Mouse (Mus musculus) forebrain, embryonic 14.5 days (tissue): ENCODE measurements around the gene Avpr1a. TPM values are rescaled to one million over a fixed set of nuclear protein-coding genes. Genes with fewer than 3 reads are reported as not detected.

Experiments used
- ATAC-seq: fragments of 200-750 bp; cut with Nextera tagmentation; 2 replicates; pipeline ENCODE4 v1.8.0; 2017; ENCODE audit warnings: mild to moderate bottlenecking, moderate library complexity
- DNase-seq: peaks from one replicate; pipeline ENCODE4 v3.0.0-alpha.2; 2015; ENCODE audit warnings: low spot score
- H3K27ac ChIP-seq: fragments of 300-500 bp; sonication (generic); 2 replicates; pipeline ENCODE4 v1.5.1; 2014; ENCODE audit warnings: low read depth, mild to moderate bottlenecking, control low read depth, low read length, moderate library complexity
- H3K27me3 ChIP-seq: fragments of 300-500 bp; sonication (generic); replicated peaks from 2 replicates; pipeline ENCODE4 v1.6.1; 2014; ENCODE audit warnings: low read length, control low read depth, mixed read lengths; ENCODE audit not compliant: control insufficient read depth, insufficient read depth
- H3K36me3 ChIP-seq: fragments of 300-500 bp; sonication (generic); 2 replicates; pipeline ENCODE4 v1.6.1; 2014; ENCODE audit warnings: low read length, control low read depth; ENCODE audit not compliant: control insufficient read depth, insufficient read depth
- H3K4me1 ChIP-seq: fragments of 300-500 bp; sonication (generic); 2 replicates; pipeline ENCODE4 v1.6.1; 2014; ENCODE audit warnings: antibody characterized with exemption, low read length, control low read depth; ENCODE audit not compliant: control insufficient read depth, insufficient read depth
- H3K4me2 ChIP-seq: fragments of 300-500 bp; sonication (generic); 2 replicates; pipeline ENCODE4 v1.6.1; 2014; ENCODE audit warnings: mild to moderate bottlenecking, control low read depth, low read length
- H3K4me3 ChIP-seq: fragments of 300-500 bp; sonication (generic); 2 replicates; pipeline ENCODE4 v1.5.1; 2014; ENCODE audit warnings: low read depth, low read length, control low read depth
- H3K9ac ChIP-seq: fragments of 300-500 bp; sonication (generic); 2 replicates; pipeline ENCODE4 v1.6.1; 2014; ENCODE audit warnings: mild to moderate bottlenecking, low read length, control low read depth, moderate library complexity
- H3K9me3 ChIP-seq: fragments of 300-500 bp; sonication (generic); replicated peaks from 2 replicates; pipeline ENCODE4 v1.6.1; 2016; ENCODE audit warnings: low read length, control low read depth, mixed read lengths; ENCODE audit not compliant: control insufficient read depth
- WGBS: fragments of 180-500 bp; shearing (Covaris S2); extraction: QIAGEN DNeasy Blood & Tissue Kit; methylation state at CpG from one replicate; pipeline ENCODE4 v1.1.7; 2014; 5-methylcytosine and 5-hydroxymethylcytosine counted together
- polyA plus RNA-seq: library from polyadenylated mRNA; unstranded; fragments of >200 nt; fragmentation: Nextera tagmentation; extraction: Ambion mirVana; gene quantifications from 2 replicates; pipeline ENCODE4 v1.2.1, GENCODE M21; 2014

Gene Avpr1a
- polyA plus RNA-seq, 1 experiment from 2014 or later = 0.80 TPM

- no peaks in the 10 kb centered on the region for H3K9me3 ChIP-seq
- no peak overlapping the region for H3K4me2 ChIP-seq
- H3K9ac ChIP-seq = no peak overlapping the region
- DNase-seq = no peak
- no peaks in the 10 kb centered on the region for H3K36me3 ChIP-seq
- H3K4me1 ChIP-seq = peaks cover 7% of the 10 kb centered on the region; the same call in 1 of the 2 replicates
- no peak for ATAC-seq
- no peak overlapping the region for H3K4me3 ChIP-seq
- peaks cover 26% of the 10 kb centered on the region for H3K27me3 ChIP-seq
- no peak overlapping the region for H3K27ac ChIP-seq
Measured at GRCm38 (mm10) chr10:122449856-122450255, 1.6 kb downstream of the Avpr1a start.

GRCm38 (mm10) chr10:122453466-122453865, 5.2 kb downstream of the Avpr1a start:
- no peak overlapping the region for H3K4me2 ChIP-seq
- no peak overlapping the region for H3K4me3 ChIP-seq
- 76% methylated on average over 3 of the region's 3 CpGs for WGBS
- no peak overlapping the region for H3K9ac ChIP-seq
- H3K9me3 ChIP-seq = no peaks in the 10 kb centered on the region
- no peak for ATAC-seq
- peaks cover 15% of the 10 kb centered on the region for H3K27me3 ChIP-seq
- no peak for DNase-seq
- H3K4me1 ChIP-seq = peaks cover 4% of the 10 kb centered on the region; the same call in 1 of the 2 replicates
- H3K27ac ChIP-seq = no peak overlapping the region
- H3K36me3 ChIP-seq = no peaks in the 10 kb centered on the region

GRCm38 (mm10) chr10:122455793-122456192, 7.5 kb downstream of the Avpr1a start:
- Histone ChIP-seq H3K9me3 (no peaks in the 10 kb centered on the region), H3K4me1 (no peaks in the 10 kb centered on the region), H3K4me2 (no peak overlapping the region), H3K27ac (no peak overlapping the region), H3K27me3 (0 out of 2 replicates have a peak, but pooled peaks cover 3% of the 10 kb centered on the region), H3K36me3 (no peaks in the 10 kb centered on the region), H3K4me3 (no peak overlapping the region), H3K9ac (no peak overlapping the region)
- no peak for ATAC-seq
- WGBS = 92% methylated on average over 11 of the region's 11 CpGs
- DNase-seq = no peak

- H3K4me2 ChIP-seq = no peak overlapping the region
- DNase-seq (no peak), ATAC-seq (no peak)
- no peaks in the 10 kb centered on the region for H3K27me3 ChIP-seq
- H3K4me1 ChIP-seq = no peaks in the 10 kb centered on the region
- H3K27ac ChIP-seq = no peak overlapping the region
- 84% methylated on average over 5 of the region's 5 CpGs for WGBS
- no peaks in the 10 kb centered on the region for H3K36me3 ChIP-seq
- H3K4me3 ChIP-seq = no peak overlapping the region
- H3K9ac ChIP-seq = no peak overlapping the region
- no peaks in the 10 kb centered on the region for H3K9me3 ChIP-seq
Measured at GRCm38 (mm10) chr10:122476846-122477245, 28.5 kb downstream of the Avpr1a start.

GRCm38 (mm10) chr10:122498551-122498950, 50.3 kb downstream of the Avpr1a start:
- H3K27ac ChIP-seq = no peak overlapping the region
- no peak overlapping the region for H3K4me3 ChIP-seq
- H3K4me1 ChIP-seq = peaks cover 6% of the 10 kb centered on the region; the same call in 1 of the 2 replicates
- no peaks in the 10 kb centered on the region for H3K27me3 ChIP-seq
- H3K9ac ChIP-seq = no peak overlapping the region
- no peaks in the 10 kb centered on the region for H3K36me3 ChIP-seq
- no peaks in the 10 kb centered on the region for H3K9me3 ChIP-seq
- 19% methylated on average over 2 of the region's 2 CpGs for WGBS
- no peak overlapping the region for H3K4me2 ChIP-seq
- DNase-seq = no peak
- ATAC-seq = no peak

- H3K9me3 ChIP-seq = no peaks in the 10 kb centered on the region
- H3K4me1 ChIP-seq = peaks cover 6% of the 10 kb centered on the region; the same call in 1 of the 2 replicates
- H3K4me2 ChIP-seq = no peak overlapping the region
- H3K9ac ChIP-seq = no peak overlapping the region
- H3K4me3 ChIP-seq = no peak overlapping the region
- H3K36me3 ChIP-seq = no peaks in the 10 kb centered on the region
- H3K27ac ChIP-seq = no peak overlapping the region
- ATAC-seq (no peak), DNase-seq (peak; percentile 29)
- WGBS = 4% methylated on average over 6 of the region's 6 CpGs
- no peaks in the 10 kb centered on the region for H3K27me3 ChIP-seq
Measured at GRCm38 (mm10) chr10:122499306-122499705, 51.0 kb downstream of the Avpr1a start.

Other genes with a start within 250 kb of the Avpr1a start
- gene Ppm1h, start 230.3 kb downstream of the Avpr1a start, polyA plus RNA-seq = 8.8 and 11.2 TPM in 2 replicates